Mouse (Mus musculus) kidney, adult 8-10 months (tissue): ENCODE measurements around the gene Lrrc17.

ENCODE experiments used
- DNase-seq, 2 experiments: peaks; one replicate each; pipeline ENCODE4 v3.0.0; 2022

Lrrc17 gene

GRCm38 (mm10) chr5:21543409-21544201 is at the start of gene Lrrc17:
TSS of gene Lrrc17 (plus strand) at chr5:21543559.
- no peak for DNase-seq

GRCm38 (mm10) chr5:21494781-21495180 is 48.6 kb upstream of the Lrrc17 start:
- no peak for DNase-seq

- DNase-seq = no peak
Observed at GRCm38 (mm10) chr5:21496321-21496720, 47.0 kb upstream of the Lrrc17 start.

- DNase-seq = no peak
Observed at GRCm38 (mm10) chr5:21496881-21497280, 46.5 kb upstream of the Lrrc17 start.

- DNase-seq = no peak
Observed at GRCm38 (mm10) chr5:21498490-21498889, 44.9 kb upstream of the Lrrc17 start.

GRCm38 (mm10) chr5:21498925-21499324 is 44.4 kb upstream of the Lrrc17 start:
- DNase-seq = no peak

GRCm38 (mm10) chr5:21500133-21500532 is 43.2 kb upstream of the Lrrc17 start:
- no peak for DNase-seq

- DNase-seq = no peak
Observed at GRCm38 (mm10) chr5:21500941-21501340, 42.4 kb upstream of the Lrrc17 start.

GRCm38 (mm10) chr5:21502936-21503610 is 40.3 kb upstream of the Lrrc17 start:
- DNase-seq = no peak

- no peak for DNase-seq
Observed at GRCm38 (mm10) chr5:21505159-21505558, 38.2 kb upstream of the Lrrc17 start.

- DNase-seq = no peak
Observed at GRCm38 (mm10) chr5:21506887-21507286, 36.5 kb upstream of the Lrrc17 start.

- DNase-seq = no peak
Observed at GRCm38 (mm10) chr5:21509801-21510200, 33.6 kb upstream of the Lrrc17 start.

GRCm38 (mm10) chr5:21513363-21513762 is 30.0 kb upstream of the Lrrc17 start:
- DNase-seq = no peak

- DNase-seq = no peak
Observed at GRCm38 (mm10) chr5:21517562-21517961, 25.8 kb upstream of the Lrrc17 start.

- DNase-seq = no peak
Observed at GRCm38 (mm10) chr5:21518207-21518606, 25.2 kb upstream of the Lrrc17 start.

GRCm38 (mm10) chr5:21519166-21519565 is 24.2 kb upstream of the Lrrc17 start:
- DNase-seq = no peak

GRCm38 (mm10) chr5:21526835-21527485 is 16.4 kb upstream of the Lrrc17 start:
- no peak for DNase-seq

- no peak for DNase-seq
Observed at GRCm38 (mm10) chr5:21527488-21527911, 15.9 kb upstream of the Lrrc17 start.

GRCm38 (mm10) chr5:21528068-21528842 is 15.1 kb upstream of the Lrrc17 start:
- no peak for DNase-seq

- DNase-seq = no peak
Observed at GRCm38 (mm10) chr5:21529110-21529720, 14.1 kb upstream of the Lrrc17 start.

GRCm38 (mm10) chr5:21532126-21532525 is 11.2 kb upstream of the Lrrc17 start:
- DNase-seq = no peak

GRCm38 (mm10) chr5:21532921-21533320 is 10.4 kb upstream of the Lrrc17 start:
- no peak for DNase-seq

- DNase-seq = no peak
Observed at GRCm38 (mm10) chr5:21542226-21542625, 1.1 kb upstream of the Lrrc17 start.
